Mouse (Mus musculus) ES-E14 (cell line): ENCODE results near the gene Cep128. TPM values are rescaled to one million over a fixed set of nuclear protein-coding genes. Genes with fewer than 3 reads are reported as not detected.

Experiments
- DNase-seq: peaks from one replicate; pipeline ENCODE4 v3.0.0-alpha.2; 2013; ENCODE audit warnings: low read depth, low spot score
- H3K27ac ChIP-seq: 2 replicates; pipeline ENCODE4 v1.5.1; 2012; ENCODE audit warnings: low read depth, mild to moderate bottlenecking, low read length, moderate library complexity, mixed read lengths; ENCODE audit not compliant: poor library complexity, insufficient read depth, severe bottlenecking
- H3K36me3 ChIP-seq: 2 replicates; pipeline ENCODE4 v1.6.1; 2012; ENCODE audit warnings: mild to moderate bottlenecking, low read length, moderate library complexity, mixed read lengths; ENCODE audit not compliant: control insufficient read depth, poor library complexity, insufficient read depth, severe bottlenecking
- H3K4me1 ChIP-seq, 2 experiments: fragments of 150-350 bp in 1 of 2; sonication (generic) in 1 of 2; 2 replicates each; pipeline ENCODE4 v1.6.1; 2012; ENCODE audit warnings: low read length in 2 of 2, mild to moderate bottlenecking in 1 of 2, mixed read lengths in 1 of 2; ENCODE audit not compliant: control insufficient read depth in 2 of 2, insufficient read depth in 2 of 2, poor library complexity in 1 of 2
- H3K4me3 ChIP-seq, 2 experiments: fragments of 150-350 bp in 1 of 2; sonication (generic) in 1 of 2; 2 replicates each; pipeline ENCODE4 v1.5.1; 2012; ENCODE audit warnings: low read length in 2 of 2, low read depth in 1 of 2, mild to moderate bottlenecking in 1 of 2, mixed read lengths in 1 of 2; ENCODE audit not compliant: insufficient read depth in 1 of 2, poor library complexity in 1 of 2, severe bottlenecking in 1 of 2
- H3K9ac ChIP-seq: 2 replicates; pipeline ENCODE4 v1.6.1; 2012; ENCODE audit warnings: low read depth, mild to moderate bottlenecking, low read length, mixed read lengths; ENCODE audit not compliant: poor library complexity, insufficient read depth, severe bottlenecking
- H3K9me3 ChIP-seq: fragments of 150-350 bp; sonication (generic); 2 replicates; pipeline ENCODE4 v1.6.1; 2012; ENCODE audit warnings: low read depth, mild to moderate bottlenecking, low read length; ENCODE audit not compliant: control insufficient read depth, insufficient read depth
- CHD2 ChIP-seq: IDR thresholded peaks from 2 replicates; pipeline ENCODE4 v1.6.1; 2014; ENCODE audit warnings: mild to moderate bottlenecking, low read depth, low read length, inconsistent platforms
- HCFC1 ChIP-seq: IDR thresholded peaks from 2 replicates; pipeline ENCODE4 v1.6.1; 2012; ENCODE audit warnings: low read length, inconsistent platforms, borderline replicate concordance; ENCODE audit not compliant: insufficient read depth
- MAFK ChIP-seq: IDR thresholded peaks from 2 replicates; pipeline ENCODE4 v1.6.1; 2014; ENCODE audit warnings: mild to moderate bottlenecking, low read depth, low read length, inconsistent platforms; ENCODE audit not compliant: insufficient read depth
- ZC3H11A ChIP-seq: IDR thresholded peaks from 2 replicates; pipeline ENCODE4 v1.6.1; 2012; ENCODE audit warnings: low read depth, mild to moderate bottlenecking, inconsistent platforms, low read length, borderline replicate concordance
- ZNF384 ChIP-seq: IDR thresholded peaks from 2 replicates; pipeline ENCODE4 v1.6.1; 2012; ENCODE audit warnings: low read depth, low read length, inconsistent platforms
- in situ Hi-C, 2 experiments: fragments of 600-800 bp; cut with MboI; formaldehyde crosslinking; loops; one replicate each; pipeline ENCODE4 v1.15.1; 2025; ENCODE audit warnings: low sequenced_read_pairs in 2 of 2, inconsistent platforms in 1 of 2; ENCODE audit not compliant: unreplicated experiment in 2 of 2
- total RNA-seq: library from RNA; depleted of rRNA; stranded (reverse); fragments of 300-350 nt; gene quantifications from 2 replicates; pipeline ENCODE4 v1.2.3, GENCODE M21; 2012

The Cep128 gene
- total RNA-seq, 1 experiment: 10.1 TPM

GRCm38 (mm10) chr12:91161015-91161730 lies 223.0 kb downstream of the Cep128 start:
- no peaks in the 10 kb centered on the region for H3K9me3 ChIP-seq
- H3K4me3 ChIP-seq: no peak overlapping the region
- no peaks in the 10 kb centered on the region for H3K4me1 ChIP-seq
- H3K27ac ChIP-seq: no peak overlapping the region
- TF ChIP-seq MAFK (no peak), CHD2 (no peak), ZNF384 (no peak), HCFC1 (no peak), ZC3H11A (no peak)
- DNase-seq: no peak
- no peaks in the 10 kb centered on the region for H3K36me3 ChIP-seq
- in situ Hi-C loops: no loop called here
- no peak overlapping the region for H3K9ac ChIP-seq

- Histone ChIP-seq H3K4me3 (no peak overlapping the region), H3K36me3 (no peaks in the 10 kb centered on the region), H3K4me1 (no peaks in the 10 kb centered on the region), H3K9me3 (no peaks in the 10 kb centered on the region), H3K27ac (no peak overlapping the region), H3K9ac (no peak overlapping the region)
- DNase-seq: no peak
- TF ChIP-seq ZC3H11A (no peak), MAFK (no peak), CHD2 (no peak), ZNF384 (no peak), HCFC1 (no peak)
- in situ Hi-C loops: no loop called here
These were observed 225.7 kb downstream of the Cep128 start for GRCm38 (mm10) chr12:91158481-91158880.

- Histone ChIP-seq H3K9me3 (no peaks in the 10 kb centered on the region), H3K9ac (no peak overlapping the region), H3K4me1 (no peaks in the 10 kb centered on the region), H3K27ac (no peak overlapping the region), H3K4me3 (no peak overlapping the region), H3K36me3 (no peaks in the 10 kb centered on the region)
- TF ChIP-seq ZNF384 (no peak), ZC3H11A (no peak), HCFC1 (no peak), CHD2 (no peak), MAFK (no peak)
- DNase-seq: no peak
- in situ Hi-C loops: no loop called here
These were observed 230.2 kb downstream of the Cep128 start for GRCm38 (mm10) chr12:91154052-91154451.

GRCm38 (mm10) chr12:91149152-91149551 lies 235.1 kb downstream of the Cep128 start:
- Histone ChIP-seq H3K4me1 (no peaks in the 10 kb centered on the region), H3K36me3 (no peaks in the 10 kb centered on the region), H3K27ac (no peak overlapping the region), H3K4me3 (no peak overlapping the region), H3K9me3 (no peaks in the 10 kb centered on the region), H3K9ac (no peak overlapping the region)
- TF ChIP-seq CHD2: no peak
- in situ Hi-C loops: no loop called here
- DNase-seq: no peak

- TF ChIP-seq ZC3H11A (no peak), CHD2 (no peak), ZNF384 (no peak), HCFC1 (no peak), MAFK (no peak)
- in situ Hi-C loops: no loop called here
- DNase-seq: no peak
- Histone ChIP-seq H3K36me3 (no peaks in the 10 kb centered on the region), H3K4me1 (no peaks in the 10 kb centered on the region), H3K9me3 (no peaks in the 10 kb centered on the region), H3K9ac (no peak overlapping the region), H3K4me3 (no peak overlapping the region), H3K27ac (no peak overlapping the region)
These were observed 249.3 kb downstream of the Cep128 start for GRCm38 (mm10) chr12:91134740-91135517.
